Comparison of ENCODE assay signal across 9 mouse cellular contexts in genomic region chr15:94557442-94557841, GRCm38 (mm10). TPM values are rescaled to one million over a fixed set of nuclear protein-coding genes. Genes with fewer than 3 reads are reported as not detected.
DNase-seq lines count a peak whose midpoint lies in the region; ATAC-seq and TF ChIP-seq lines count a peak whose summit lies in the region.
"Had no signal": no experiment of that assay in that cellular context is flagged by ENCODE, and none has a peak within 500 bp of the region (broad histone marks: within the 10 kb centered on the region; RNA-seq: fewer than 3 reads in every experiment).

No protein-coding gene starts in this region.

- H3K79me2 ChIP-seq in MEL (ENCODE audit: control insufficient read depth, insufficient read depth, low read length, poor library complexity), result no peaks in the 10 kb centered on the region

- 21% methylated on average over 7 of the region's 7 CpGs for WGBS in forebrain, embryonic 14.5 days
- 31% methylated on average over 7 of the region's 7 CpGs for WGBS in hindbrain, embryonic 12.5 days

- TF ChIP-seq CTCF in MEL (IDR thresholded peaks at IDR 0.05 in 2 of 3, conservative IDR thresholded peaks at IDR 0.05 in 1 of 3; ENCODE audit: control insufficient read depth in 1 of 3, insufficient read depth in 1 of 3, low read depth in 2 of 3, low read length in 3 of 3, poor library complexity in 1 of 3, severe bottlenecking in 1 of 3), result peak in 2 of 3 experiments; percentile 97 to 100

- H3K27ac ChIP-seq in MEL (ENCODE audit: control insufficient read depth, low read depth, low read length), result no peak overlapping the region
- H3K27ac ChIP-seq in forebrain, embryonic 14.5 days (ENCODE audit: low read depth, low read length), result no peak overlapping the region
- no peak overlapping the region for H3K27ac ChIP-seq in hindbrain, embryonic 12.5 days

- no peak overlapping the region for H3K4me2 ChIP-seq in forebrain, embryonic 14.5 days (ENCODE audit: low read length)
- no peak overlapping the region for H3K4me2 ChIP-seq in hindbrain, embryonic 12.5 days (replicated peaks)

- H3K36me3 ChIP-seq in MEL (ENCODE audit: control insufficient read depth in 1 of 2, insufficient read depth in 2 of 2, low read length in 2 of 2), result no peaks in the 10 kb centered on the region
- H3K36me3 ChIP-seq in forebrain, embryonic 14.5 days (ENCODE audit: control insufficient read depth, insufficient read depth, low read length), result no peaks in the 10 kb centered on the region
- H3K36me3 ChIP-seq in hindbrain, embryonic 12.5 days, result no peaks in the 10 kb centered on the region

- H3K4me1 ChIP-seq in MEL (ENCODE audit: control insufficient read depth in 1 of 2, insufficient read depth in 2 of 2, low read length in 2 of 2), result no peaks in the 10 kb centered on the region
- no peaks in the 10 kb centered on the region for H3K4me1 ChIP-seq in forebrain, embryonic 14.5 days (ENCODE audit: control insufficient read depth, insufficient read depth, low read length)
- no peaks in the 10 kb centered on the region for H3K4me1 ChIP-seq in hindbrain, embryonic 12.5 days

- H3K27me3 ChIP-seq in MEL (ENCODE audit: control insufficient read depth in 1 of 2, insufficient read depth in 2 of 2, low read length in 2 of 2), result no peaks in the 10 kb centered on the region
- no peaks in the 10 kb centered on the region for H3K27me3 ChIP-seq in forebrain, embryonic 14.5 days (replicated peaks; ENCODE audit: control insufficient read depth, insufficient read depth, low read length)
- H3K27me3 ChIP-seq in hindbrain, embryonic 12.5 days, result no peaks in the 10 kb centered on the region
- H3K27me3 ChIP-seq: megakaryocyte, embryonic 14.5 days had no signal

- TF ChIP-seq EP300 in MEL (IDR thresholded peaks at IDR 0.05; ENCODE audit: low read depth in 1 of 2, low read length in 2 of 2), result no peak

- peak; percentile 82 for ATAC-seq in cerebellum, adult (ENCODE audit: insufficient number of reproducible peaks, low FRiP score, low TSS enrichment)
- peak; percentile 77 for ATAC-seq in forebrain, embryonic 14.5 days
- ATAC-seq in hindbrain, embryonic 12.5 days (ENCODE audit: low FRiP score), result 0 out of 2 replicates have a peak, but pooled peaks have one; percentile 48

- no peak overlapping the region for H3K9ac ChIP-seq in MEL (ENCODE audit: control insufficient read depth, low read depth, low read length, poor library complexity, severe bottlenecking)
- H3K9ac ChIP-seq in forebrain, embryonic 14.5 days (ENCODE audit: low read length), result no peak overlapping the region
- H3K9ac ChIP-seq in hindbrain, embryonic 12.5 days, result no peak overlapping the region

- peak; percentile 99 for TF ChIP-seq RAD21 in MEL (IDR thresholded peaks at IDR 0.05; ENCODE audit: low read depth, low read length)

- no peak for TF ChIP-seq POLR2A in MEL (IDR thresholded peaks at IDR 0.05; ENCODE audit: control insufficient read depth in 1 of 2, insufficient read depth in 1 of 2, low read depth in 1 of 2, low read length in 2 of 2, poor library complexity in 1 of 2)

- no peak overlapping the region for H3K4me3 ChIP-seq in MEL (ENCODE audit: control insufficient read depth in 1 of 2, insufficient read depth in 1 of 2, low read depth in 2 of 2, low read length in 2 of 2)
- H3K4me3 ChIP-seq in forebrain, embryonic 14.5 days (ENCODE audit: low read depth, low read length), result no peak overlapping the region
- H3K4me3 ChIP-seq in hindbrain, embryonic 12.5 days, result no peak overlapping the region
- H3K4me3 ChIP-seq: megakaryocyte, embryonic 14.5 days had no signal

- DNase-seq in MEL (ENCODE audit: low read depth, low spot score), result peak; percentile 95
- DNase-seq in forebrain, embryonic 14.5 days (ENCODE audit: low spot score), result peak; percentile 92
- DNase-seq in layer of hippocampus, postnatal 14 days (ENCODE audit: low spot score in 2 of 2), result peak; percentile 87 to 89
- peak; percentile 90 for DNase-seq in lung, postnatal 14 days
- DNase-seq in retina, postnatal 1 day, result peak; percentile 84
- DNase-seq in thymus, postnatal 4 days, result peak; percentile 92

- no peaks in the 10 kb centered on the region for H3K9me3 ChIP-seq in MEL (replicated peaks; ENCODE audit: insufficient read depth, low read length)
- H3K9me3 ChIP-seq in forebrain, embryonic 14.5 days (replicated peaks; ENCODE audit: control insufficient read depth, low read length), result no peaks in the 10 kb centered on the region
- H3K9me3 ChIP-seq in hindbrain, embryonic 12.5 days (replicated peaks), result no peaks in the 10 kb centered on the region

TF ChIP-seq in MEL, 35 proteins besides CTCF, POLR2A, EP300 and RAD21:
- TF ChIP-seq CHD1 (IDR thresholded peaks at IDR 0.05; ENCODE audit: low read depth, low read length), result no peak
- no peak for TF ChIP-seq E2F4 (IDR thresholded peaks at IDR 0.05; ENCODE audit: borderline replicate concordance, low read depth, low read length)
- no peak for TF ChIP-seq NELFE (IDR thresholded peaks at IDR 0.05; ENCODE audit: low read depth, low read length)
- no peak for TF ChIP-seq UBTF (IDR thresholded peaks at IDR 0.05; ENCODE audit: borderline replicate concordance, insufficient read depth, low read depth, low read length)
- peak; percentile 99 for TF ChIP-seq SMC3 (IDR thresholded peaks at IDR 0.05; ENCODE audit: low read depth, low read length)
- TF ChIP-seq GATA1 (IDR thresholded peaks at IDR 0.05; ENCODE audit: low read depth, low read length), result no peak
- TF ChIP-seq ZKSCAN1 (IDR thresholded peaks at IDR 0.05; ENCODE audit: low read depth, low read length), result no peak
- TF ChIP-seq MAX (IDR thresholded peaks at IDR 0.05; ENCODE audit: low read length), result 0 out of 2 replicates have a peak, but pooled peaks have one; percentile 24
- peak; percentile 95 for TF ChIP-seq ZC3H11A (IDR thresholded peaks at IDR 0.05; ENCODE audit: low read depth, low read length)
- no peak for TF ChIP-seq TBP (IDR thresholded peaks at IDR 0.05; ENCODE audit: low read depth, low read length)
- TF ChIP-seq MAFK (IDR thresholded peaks at IDR 0.05; ENCODE audit: borderline replicate concordance, low read depth, low read length), result no peak
- peak; percentile 58; the same call in 1 of the 2 replicates for TF ChIP-seq ZNF384 (IDR thresholded peaks at IDR 0.05; ENCODE audit: low read depth, low read length)
- no peak for TF ChIP-seq NRF1 (IDR thresholded peaks at IDR 0.05; ENCODE audit: insufficient read depth, low read depth, low read length, poor library complexity, severe bottlenecking)
- TF ChIP-seq ZMIZ1 (IDR thresholded peaks at IDR 0.05; ENCODE audit: low read depth, low read length), result 0 out of 2 replicates have a peak, but pooled peaks have one; percentile 14
- TF ChIP-seq SIN3A (IDR thresholded peaks at IDR 0.05; ENCODE audit: low read length), result peak; percentile 62
- TF ChIP-seq MYC (IDR thresholded peaks at IDR 0.05; ENCODE audit: low read depth, low read length), result peak; percentile 70
- TF ChIP-seq TCF12 (IDR thresholded peaks at IDR 0.05; ENCODE audit: low read depth, low read length), result no peak
- peak; percentile 39; the same call in 1 of the 2 replicates for TF ChIP-seq BHLHE40 (IDR thresholded peaks at IDR 0.05; ENCODE audit: borderline replicate concordance, low read depth, low read length)
- TF ChIP-seq USF1 (IDR thresholded peaks at IDR 0.05; ENCODE audit: low read depth, low read length), result 0 out of 2 replicates have a peak, but pooled peaks have one; percentile 6
- TF ChIP-seq POLR2AphosphoS2 (IDR thresholded peaks at IDR 0.05; ENCODE audit: low read length), result no peak
- TF ChIP-seq JUND (IDR thresholded peaks at IDR 0.05; ENCODE audit: low read depth, low read length), result peak; percentile 75; the same call in 1 of the 2 replicates

RNA-seq across cellular contexts. Expression of gene Irak4, which starts 14.0 kb away (rescaled TPM):
- 6.7 and 7.5 TPM in 2 replicates for total RNA-seq in MEL (2012; rRNA removed)
- 1 to 10 TPM in 1 of 2 experiments, not detected in 1; 9.4 TPM for polyA plus RNA-seq in MEL (2012; ENCODE audit: insufficient read depth in 1 of 2, insufficient read length in 2 of 2, low read depth in 1 of 2, low replicate concordance in 2 of 2, missing spikeins in 1 of 2)
- 0.97 and 1.1 TPM in 2 replicates for polyA plus RNA-seq in forebrain, embryonic 14.5 days (2014; fragmentation: Nextera tagmentation; extraction: Ambion mirVana)
- 3.8 and 3.9 TPM in 2 replicates for polyA plus RNA-seq in hindbrain, embryonic 12.5 days (2016; fragmentation: Nextera tagmentation; extraction: Ambion mirVana)
- 1 to 10 TPM; 2.1 to 2.8 TPM for total RNA-seq in layer of hippocampus, postnatal 14 days (2021)

RNA-seq across cellular contexts. Expression of gene Pus7l, which starts 14.1 kb away (rescaled TPM):
- total RNA-seq in MEL (2012; rRNA removed), result 40.1 and 40.6 TPM in 2 replicates
- polyA plus RNA-seq in MEL (2012; ENCODE audit: insufficient read depth in 1 of 2, insufficient read length in 2 of 2, low read depth in 1 of 2, low replicate concordance in 2 of 2, missing spikeins in 1 of 2), result 10 to 100 TPM; 33.2 to 51.2 TPM
- polyA plus RNA-seq in forebrain, embryonic 14.5 days (2014; fragmentation: Nextera tagmentation; extraction: Ambion mirVana), result 5.2 and 6.2 TPM in 2 replicates
- 8.1 and 8.5 TPM in 2 replicates for polyA plus RNA-seq in hindbrain, embryonic 12.5 days (2016; fragmentation: Nextera tagmentation; extraction: Ambion mirVana)
- 1 to 10 TPM; 4.2 to 4.9 TPM for total RNA-seq in layer of hippocampus, postnatal 14 days (2021)

RNA-seq across cellular contexts. Expression of gene Twf1, which starts 32.2 kb away (rescaled TPM):
- total RNA-seq in MEL (2012; rRNA removed), result 20.0 and 26.4 TPM in 2 replicates
- 10 to 100 TPM; 37.1 to 64.1 TPM for polyA plus RNA-seq in MEL (2012; ENCODE audit: insufficient read depth in 1 of 2, insufficient read length in 2 of 2, low read depth in 1 of 2, low replicate concordance in 2 of 2, missing spikeins in 1 of 2)
- 103 and 105 TPM in 2 replicates for polyA plus RNA-seq in forebrain, embryonic 14.5 days (2014; fragmentation: Nextera tagmentation; extraction: Ambion mirVana)
- polyA plus RNA-seq in hindbrain, embryonic 12.5 days (2016; fragmentation: Nextera tagmentation; extraction: Ambion mirVana), result 90.7 and 98.0 TPM in 2 replicates
- 10 to 100 TPM; 61.6 to 62.0 TPM for total RNA-seq in layer of hippocampus, postnatal 14 days (2021)
